Mouse (Mus musculus): ENCODE measurements around the gene H1foo. TPM values are rescaled to one million over a fixed set of nuclear protein-coding genes. Genes with fewer than 3 reads are reported as not detected.

Gene H1foo
- polyA plus RNA-seq (2015; fragmentation: Nextera tagmentation; extraction: Ambion mirVana): not detected in 2 replicates

DNA sequence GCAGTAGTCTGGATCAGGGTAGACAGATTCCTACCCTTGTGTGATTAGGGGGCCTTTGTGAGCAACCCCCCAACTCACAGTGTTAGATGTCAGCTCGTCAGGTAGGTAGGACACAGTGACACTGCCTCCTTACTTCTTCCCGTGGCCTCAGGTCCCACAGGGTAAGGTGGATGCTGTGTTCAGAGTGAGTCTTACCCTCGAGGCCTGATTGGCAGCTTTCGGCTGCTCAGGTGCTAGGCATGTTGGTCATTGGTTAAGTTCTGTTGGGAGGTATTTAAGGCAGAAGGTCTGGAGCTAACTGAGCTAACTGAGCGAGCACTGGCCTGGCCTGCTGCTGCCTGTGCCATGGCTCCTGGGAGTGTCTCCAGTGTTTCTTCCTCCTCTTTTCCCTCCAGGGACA lies at the start of gene H1foo:
Gene H1foo, plus strand, starts transcription at position 301 of the 400 bp plus-strand sequence.
- peaks cover 16% of the 10 kb centered on the region for H3K4me1 ChIP-seq
- no peaks in the 10 kb centered on the region for H3K9me3 ChIP-seq
- H3K36me3 ChIP-seq: no peaks in the 10 kb centered on the region
- no peak within 1 kb of the TSS for H3K4me2 ChIP-seq
- WGBS: 79% methylated on average over 5 of the region's 5 CpGs
- H3K9ac ChIP-seq: no peak within 1 kb of the TSS
- no peak within 1 kb of the TSS for H3K27ac ChIP-seq
- H3K27me3 ChIP-seq: no peaks in the 10 kb centered on the region
- no peak within 1 kb of the TSS for H3K4me3 ChIP-seq
- ATAC-seq (ENCODE audit: insufficient number of reproducible peaks, insufficient read depth, low FRiP score, low TSS enrichment, low read depth): no peak

DNA sequence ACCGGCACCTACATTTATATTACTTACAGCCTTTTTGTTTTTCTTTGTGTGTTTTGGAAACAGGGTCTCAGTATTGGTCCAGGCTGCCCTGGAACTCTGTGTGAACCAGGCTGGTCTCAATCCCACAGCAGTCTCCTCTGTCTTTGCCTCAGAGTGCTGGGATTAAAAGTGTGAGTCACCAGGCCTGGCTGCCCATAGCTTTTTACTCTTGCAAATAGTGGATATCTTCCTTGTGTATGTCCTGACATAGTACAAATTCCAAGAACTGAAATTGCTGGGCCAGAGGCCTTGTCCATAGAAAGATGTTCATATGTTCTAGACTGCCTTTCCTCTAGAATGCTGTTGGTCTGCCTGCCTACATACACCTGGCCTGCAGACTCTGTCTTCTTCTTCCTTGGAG lies 48.4 kb upstream of the H1foo start:
- ATAC-seq (ENCODE audit: insufficient number of reproducible peaks, insufficient read depth, low FRiP score, low TSS enrichment, low read depth): no peak
- Histone ChIP-seq H3K27ac (0 out of 2 replicates have a peak overlapping the region, but pooled peaks have one; percentile 33), H3K27me3 (no peaks in the 10 kb centered on the region), H3K4me1 (peaks cover 26% of the 10 kb centered on the region), H3K9ac (no peak overlapping the region), H3K4me2 (no peak overlapping the region), H3K9me3 (no peaks in the 10 kb centered on the region), H3K36me3 (peaks cover 42% of the 10 kb centered on the region), H3K4me3 (no peak overlapping the region)
- 73% methylated on average over 1 of the region's 1 CpGs for WGBS

DNA sequence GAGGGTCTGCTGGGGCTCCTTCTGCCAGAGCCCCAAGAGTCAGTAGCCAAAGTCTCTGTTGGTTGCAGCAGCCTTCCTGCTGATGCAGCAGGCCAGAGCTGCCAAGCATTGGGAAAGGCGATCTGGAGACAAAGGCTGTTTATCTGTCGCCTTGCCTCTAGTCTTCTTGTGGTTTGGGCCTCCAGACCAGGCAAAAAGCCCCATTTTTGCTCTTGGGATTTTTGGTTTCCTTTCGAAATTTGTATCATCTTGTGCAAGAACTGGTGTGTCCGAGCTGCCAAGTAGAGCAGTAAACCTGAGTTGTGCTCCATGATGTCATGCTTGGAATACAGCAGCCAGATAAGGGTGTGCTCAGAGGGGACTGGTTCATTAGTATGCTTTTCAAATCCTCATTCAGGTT lies 47.6 kb upstream of the H1foo start:
- Histone ChIP-seq H3K4me2 (no peak overlapping the region), H3K9me3 (no peaks in the 10 kb centered on the region), H3K4me3 (no peak overlapping the region), H3K27me3 (no peaks in the 10 kb centered on the region), H3K4me1 (peaks cover 24% of the 10 kb centered on the region), H3K9ac (no peak overlapping the region), H3K27ac (peak overlapping the region; percentile 66; the same call in 1 of the 2 replicates), H3K36me3 (peaks cover 38% of the 10 kb centered on the region)
- WGBS: 62% methylated on average over 4 of the region's 4 CpGs
- no peak for ATAC-seq (ENCODE audit: insufficient number of reproducible peaks, insufficient read depth, low FRiP score, low TSS enrichment, low read depth)

DNA sequence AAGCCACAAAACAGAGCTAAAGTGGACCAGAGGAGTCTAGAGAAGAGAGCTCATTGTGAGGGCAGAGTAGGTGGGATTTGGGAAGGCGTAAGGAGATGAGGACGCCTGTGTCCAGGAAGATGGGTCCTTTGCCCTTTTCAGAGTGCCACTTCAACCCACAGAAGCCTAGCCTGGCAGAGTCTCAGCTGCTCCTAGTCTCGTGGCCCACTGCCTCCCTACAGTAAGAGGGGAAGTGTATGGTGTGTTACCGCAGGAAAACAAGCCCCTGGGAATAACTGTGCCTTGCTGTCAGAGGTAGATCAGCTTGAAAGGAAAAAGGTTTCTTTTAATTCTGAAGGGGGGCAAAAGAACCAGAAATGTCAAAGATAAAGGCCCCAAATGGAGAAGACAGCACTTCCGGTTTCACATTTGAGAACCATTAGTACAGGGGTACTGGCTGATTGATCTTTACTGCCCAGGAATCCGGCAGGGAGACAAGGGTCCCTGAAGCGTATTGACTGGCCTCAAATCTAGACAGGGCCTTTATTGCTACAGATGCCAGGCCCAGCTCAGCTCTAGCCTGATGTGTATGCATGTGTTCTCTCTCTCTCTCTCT lies 46.7 kb upstream of the H1foo start:
- Histone ChIP-seq H3K4me1 (peaks cover 22% of the 10 kb centered on the region), H3K27me3 (no peaks in the 10 kb centered on the region), H3K27ac (peak overlapping the region; percentile 22; the same call in 1 of the 2 replicates), H3K4me3 (no peak overlapping the region), H3K4me2 (no peak overlapping the region), H3K9ac (no peak overlapping the region), H3K9me3 (no peaks in the 10 kb centered on the region), H3K36me3 (peaks cover 32% of the 10 kb centered on the region)
- WGBS: 53% methylated on average over 7 of the region's 7 CpGs
- no peak for ATAC-seq (ENCODE audit: insufficient number of reproducible peaks, insufficient read depth, low FRiP score, low TSS enrichment, low read depth)

DNA sequence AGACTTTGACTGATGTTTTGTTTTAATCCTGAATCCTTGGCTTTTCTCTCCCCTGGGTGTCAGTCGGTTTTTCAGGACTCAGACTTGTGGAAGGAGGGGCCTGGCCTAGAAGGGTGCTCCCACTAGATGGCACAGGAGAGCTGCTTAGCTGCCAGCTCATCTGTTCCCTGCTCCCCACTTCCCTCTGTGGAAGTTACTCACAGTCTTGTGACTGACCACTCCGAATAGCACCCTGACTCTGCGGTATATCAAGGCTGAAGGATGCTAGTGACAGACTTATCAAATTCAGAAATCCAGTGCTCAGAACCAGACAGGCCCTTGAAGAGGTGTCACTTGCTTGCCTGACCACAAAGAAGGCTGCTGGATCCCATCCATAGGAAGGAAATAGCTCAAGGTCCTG lies 43.7 kb upstream of the H1foo start:
- no peaks in the 10 kb centered on the region for H3K27me3 ChIP-seq
- 23% methylated on average over 3 of the region's 3 CpGs for WGBS
- no peak for ATAC-seq (ENCODE audit: insufficient number of reproducible peaks, insufficient read depth, low FRiP score, low TSS enrichment, low read depth)

DNA sequence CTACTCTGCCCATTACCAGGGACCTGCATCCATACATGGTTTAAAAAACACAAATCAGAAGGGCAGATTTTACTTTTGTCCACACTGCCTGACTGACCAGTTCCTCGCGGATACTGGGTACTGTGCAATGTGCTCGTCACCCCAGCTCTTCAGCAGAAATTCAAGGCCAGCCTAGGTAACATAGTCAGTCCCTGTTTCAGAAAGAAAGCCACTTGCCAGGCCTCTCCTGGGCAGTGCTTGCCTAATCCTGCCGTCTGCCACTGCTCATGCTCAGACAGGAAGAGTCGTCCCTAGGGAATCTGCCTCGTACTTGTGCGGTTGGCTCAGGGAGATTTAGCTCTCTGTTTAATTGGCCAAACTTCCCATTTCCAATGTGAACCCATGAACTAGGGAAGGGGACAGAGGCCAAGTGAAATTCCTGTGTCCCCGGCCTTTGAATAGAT lies 43.2 kb upstream of the H1foo start:
- Histone ChIP-seq H3K9me3 (no peaks in the 10 kb centered on the region), H3K27me3 (no peaks in the 10 kb centered on the region), H3K9ac (no peak overlapping the region), H3K4me1 (peaks cover 25% of the 10 kb centered on the region), H3K27ac (no peak overlapping the region), H3K4me3 (no peak overlapping the region), H3K36me3 (peaks cover 22% of the 10 kb centered on the region), H3K4me2 (no peak overlapping the region)
- ATAC-seq (ENCODE audit: insufficient number of reproducible peaks, insufficient read depth, low FRiP score, low TSS enrichment, low read depth): no peak
- WGBS: 60% methylated on average over 8 of the region's 8 CpGs

More for the DNA sequence above, 43.7 kb upstream of the H1foo start:
- Histone ChIP-seq H3K4me1 (peaks cover 25% of the 10 kb centered on the region), H3K27ac (no peak overlapping the region), H3K9ac (no peak overlapping the region), H3K9me3 (no peaks in the 10 kb centered on the region), H3K36me3 (peaks cover 23% of the 10 kb centered on the region), H3K4me2 (no peak overlapping the region), H3K4me3 (no peak overlapping the region)

DNA sequence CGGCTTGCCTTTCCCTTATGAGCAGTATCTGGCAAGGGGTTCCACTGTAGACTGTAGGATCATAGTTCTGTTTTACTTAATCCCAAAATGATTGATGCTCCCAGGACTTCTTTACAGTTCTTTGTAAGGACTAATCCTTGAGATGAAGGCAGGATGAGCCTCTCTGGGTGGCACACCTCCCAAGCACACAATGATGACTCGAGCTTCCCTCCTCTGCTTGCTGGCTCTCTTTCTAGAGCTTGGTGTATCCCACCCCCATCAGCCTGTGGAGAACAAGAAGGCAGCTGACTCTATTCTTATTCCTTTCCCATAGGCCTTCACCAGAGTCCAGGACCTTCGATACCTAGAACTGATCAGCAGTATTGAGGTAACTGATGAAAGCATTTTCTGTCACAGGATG lies 42.2 kb upstream of the H1foo start:
- ATAC-seq (ENCODE audit: insufficient number of reproducible peaks, insufficient read depth, low FRiP score, low TSS enrichment, low read depth): no peak
- no peak overlapping the region for H3K9ac ChIP-seq
- H3K4me3 ChIP-seq: no peak overlapping the region
- H3K36me3 ChIP-seq: peaks cover 30% of the 10 kb centered on the region
- WGBS: 74% methylated on average over 3 of the region's 3 CpGs
- no peaks in the 10 kb centered on the region for H3K27me3 ChIP-seq
- H3K4me1 ChIP-seq: peaks cover 17% of the 10 kb centered on the region
- no peak overlapping the region for H3K4me2 ChIP-seq
- no peaks in the 10 kb centered on the region for H3K9me3 ChIP-seq
- no peak overlapping the region for H3K27ac ChIP-seq

DNA sequence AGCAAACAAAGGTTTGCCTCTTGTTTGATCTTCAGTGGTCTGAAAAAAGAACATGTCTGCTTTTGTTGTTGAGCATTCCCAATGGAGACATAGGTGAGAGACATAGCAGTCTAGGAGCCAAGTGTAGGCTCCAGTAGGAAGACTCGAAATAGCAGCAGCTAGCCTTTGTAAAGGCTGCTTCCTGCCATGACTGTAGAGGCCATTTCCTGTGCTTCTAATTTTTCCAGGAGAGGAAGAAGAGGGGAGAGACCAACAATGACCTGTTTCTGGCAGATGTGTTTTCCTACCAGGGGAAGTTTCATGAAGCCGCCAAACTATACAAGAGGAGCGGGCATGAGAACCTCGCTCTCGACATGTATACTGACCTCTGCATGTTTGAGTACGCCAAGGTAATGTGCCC lies 39.2 kb upstream of the H1foo start:
- Histone ChIP-seq H3K4me3 (no peak overlapping the region), H3K9me3 (no peaks in the 10 kb centered on the region), H3K4me1 (peaks cover 14% of the 10 kb centered on the region), H3K4me2 (no peak overlapping the region), H3K9ac (no peak overlapping the region), H3K27me3 (no peaks in the 10 kb centered on the region), H3K36me3 (peaks cover 38% of the 10 kb centered on the region), H3K27ac (no peak overlapping the region)
- no peak for ATAC-seq (ENCODE audit: insufficient number of reproducible peaks, insufficient read depth, low FRiP score, low TSS enrichment, low read depth)
- WGBS: 90% methylated on average over 6 of the region's 6 CpGs

DNA sequence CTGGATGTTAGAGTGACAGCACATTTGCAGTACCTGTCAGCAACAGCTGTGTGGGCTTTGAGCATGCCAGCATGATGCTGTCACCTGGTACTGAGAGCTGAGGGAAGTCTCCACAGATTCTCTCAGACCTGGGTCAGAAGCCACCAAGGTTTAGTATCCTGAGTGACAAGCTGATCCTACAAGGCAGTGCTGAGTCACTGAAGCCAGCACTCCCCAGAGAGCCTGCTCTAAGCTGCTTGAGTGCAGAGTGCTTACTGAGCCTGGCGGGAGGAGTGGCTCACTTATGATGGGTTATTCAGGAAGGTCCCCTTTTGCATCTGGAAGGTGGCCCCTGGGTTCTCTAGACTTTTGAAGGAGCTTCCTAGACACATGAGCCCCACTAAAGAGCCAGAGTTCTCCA lies 38.3 kb upstream of the H1foo start:
- H3K27ac ChIP-seq: no peak overlapping the region
- no peak overlapping the region for H3K9ac ChIP-seq
- no peaks in the 10 kb centered on the region for H3K9me3 ChIP-seq
- ATAC-seq (ENCODE audit: insufficient number of reproducible peaks, insufficient read depth, low FRiP score, low TSS enrichment, low read depth): no peak
- WGBS: 91% methylated on average over 1 of the region's 1 CpGs
- H3K27me3 ChIP-seq: no peaks in the 10 kb centered on the region
- H3K4me2 ChIP-seq: no peak overlapping the region
- H3K4me1 ChIP-seq: peaks cover 10% of the 10 kb centered on the region
- H3K36me3 ChIP-seq: peaks cover 38% of the 10 kb centered on the region
- H3K4me3 ChIP-seq: no peak overlapping the region

DNA sequence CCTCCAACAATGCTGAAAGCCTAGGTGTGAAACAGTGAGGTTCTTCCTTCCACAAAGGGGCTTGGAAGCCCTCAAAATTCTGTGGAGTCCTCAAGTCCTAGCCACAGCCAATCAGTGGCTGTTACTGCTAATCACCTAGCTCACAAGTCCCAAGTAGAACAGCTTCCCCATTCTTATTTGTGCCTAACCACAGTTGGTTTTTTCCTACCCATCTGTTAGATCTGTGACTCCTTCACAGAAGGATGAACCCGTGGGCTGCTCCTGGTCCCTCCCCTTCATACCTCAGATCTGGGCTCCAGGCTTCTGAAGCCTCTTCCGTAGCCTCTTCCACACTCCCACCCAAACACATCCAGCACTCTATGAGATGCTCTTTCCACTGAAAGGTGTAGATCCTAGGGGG lies 37.9 kb upstream of the H1foo start:
- Histone ChIP-seq H3K4me2 (no peak overlapping the region), H3K27ac (no peak overlapping the region), H3K9me3 (no peaks in the 10 kb centered on the region), H3K27me3 (no peaks in the 10 kb centered on the region), H3K9ac (no peak overlapping the region), H3K4me3 (no peak overlapping the region), H3K36me3 (peaks cover 38% of the 10 kb centered on the region), H3K4me1 (peaks cover 6% of the 10 kb centered on the region)
- 85% methylated on average over 2 of the region's 2 CpGs for WGBS
- ATAC-seq (ENCODE audit: insufficient number of reproducible peaks, insufficient read depth, low FRiP score, low TSS enrichment, low read depth): no peak

DNA sequence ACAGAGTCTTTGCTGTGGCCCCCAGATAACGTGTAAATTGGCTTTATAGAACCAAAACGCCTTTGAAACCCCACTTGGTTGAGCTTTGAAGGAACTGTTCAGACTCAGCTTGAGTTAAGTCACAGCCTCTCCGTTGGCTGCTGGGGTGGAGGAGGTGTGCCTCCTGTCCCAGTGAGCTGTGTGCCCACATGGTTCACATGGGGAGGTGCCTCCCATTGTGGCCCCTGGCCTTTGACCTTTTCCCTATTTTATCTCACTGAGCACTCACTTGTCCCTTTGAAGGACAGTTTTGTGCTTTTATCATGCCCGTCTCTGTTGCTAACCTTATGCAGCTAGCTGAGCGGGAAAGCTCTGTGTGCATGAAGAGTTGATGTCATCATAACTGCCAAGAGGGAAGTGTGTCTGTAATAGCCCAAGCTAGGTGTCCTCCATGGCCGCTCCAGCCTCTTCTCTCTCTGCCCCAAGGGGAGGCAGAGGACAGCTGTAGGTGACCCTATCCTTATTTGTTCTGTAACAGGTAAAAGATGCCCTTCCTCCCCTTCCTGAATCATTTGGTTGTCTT lies 36.2 kb upstream of the H1foo start:
- Histone ChIP-seq H3K4me2 (no peak overlapping the region), H3K4me1 (peaks cover 5% of the 10 kb centered on the region; the same call in 1 of the 2 replicates), H3K27ac (no peak overlapping the region), H3K27me3 (no peaks in the 10 kb centered on the region), H3K9ac (no peak overlapping the region), H3K4me3 (no peak overlapping the region), H3K9me3 (no peaks in the 10 kb centered on the region), H3K36me3 (peaks cover 42% of the 10 kb centered on the region)
- WGBS: 72% methylated on average over 6 of the region's 6 CpGs
- ATAC-seq (ENCODE audit: insufficient number of reproducible peaks, insufficient read depth, low FRiP score, low TSS enrichment, low read depth): no peak

DNA sequence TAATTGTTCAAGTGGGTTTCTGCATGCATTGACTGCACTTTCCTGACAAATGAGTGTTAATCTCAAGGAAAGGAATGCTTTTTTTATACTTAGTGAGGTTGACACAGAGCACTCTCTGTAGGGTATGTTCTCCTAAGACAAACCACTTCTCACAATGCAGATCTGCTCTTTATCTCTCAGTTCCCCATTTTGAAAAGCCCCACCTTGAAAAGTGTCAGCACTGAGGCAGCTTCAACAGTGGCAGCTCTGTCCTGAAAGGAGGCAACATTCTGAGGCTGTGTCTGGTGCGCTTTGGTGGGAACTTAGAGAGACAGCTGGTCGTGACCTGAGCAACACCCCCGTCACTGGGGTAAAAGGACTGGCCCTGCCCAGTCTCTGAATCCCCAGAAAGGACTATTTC lies 35.7 kb upstream of the H1foo start:
- ATAC-seq (ENCODE audit: insufficient number of reproducible peaks, insufficient read depth, low FRiP score, low TSS enrichment, low read depth): no peak
- no peaks in the 10 kb centered on the region for H3K27me3 ChIP-seq
- WGBS: 75% methylated on average over 3 of the region's 3 CpGs
- peaks cover 47% of the 10 kb centered on the region for H3K36me3 ChIP-seq
- H3K9me3 ChIP-seq: no peaks in the 10 kb centered on the region
- no peak overlapping the region for H3K4me3 ChIP-seq
- no peak overlapping the region for H3K27ac ChIP-seq
- 0 out of 2 replicates have a peak overlapping the region, but pooled peaks have one; percentile 3 for H3K9ac ChIP-seq
- H3K4me2 ChIP-seq: no peak overlapping the region
- peaks cover 2% of the 10 kb centered on the region; the same call in 1 of the 2 replicates for H3K4me1 ChIP-seq

Measured in embryonic facial prominence, embryonic 13.5 days (tissue).